Mouse (Mus musculus): ENCODE measurements around the gene Zfp653.
"Not testable (repeated sequence)": the region's sequence is repeated elsewhere in the genome, so short reads cannot be mapped to it uniquely, and the experiment has no call there.

Gene Zfp653

DNA sequence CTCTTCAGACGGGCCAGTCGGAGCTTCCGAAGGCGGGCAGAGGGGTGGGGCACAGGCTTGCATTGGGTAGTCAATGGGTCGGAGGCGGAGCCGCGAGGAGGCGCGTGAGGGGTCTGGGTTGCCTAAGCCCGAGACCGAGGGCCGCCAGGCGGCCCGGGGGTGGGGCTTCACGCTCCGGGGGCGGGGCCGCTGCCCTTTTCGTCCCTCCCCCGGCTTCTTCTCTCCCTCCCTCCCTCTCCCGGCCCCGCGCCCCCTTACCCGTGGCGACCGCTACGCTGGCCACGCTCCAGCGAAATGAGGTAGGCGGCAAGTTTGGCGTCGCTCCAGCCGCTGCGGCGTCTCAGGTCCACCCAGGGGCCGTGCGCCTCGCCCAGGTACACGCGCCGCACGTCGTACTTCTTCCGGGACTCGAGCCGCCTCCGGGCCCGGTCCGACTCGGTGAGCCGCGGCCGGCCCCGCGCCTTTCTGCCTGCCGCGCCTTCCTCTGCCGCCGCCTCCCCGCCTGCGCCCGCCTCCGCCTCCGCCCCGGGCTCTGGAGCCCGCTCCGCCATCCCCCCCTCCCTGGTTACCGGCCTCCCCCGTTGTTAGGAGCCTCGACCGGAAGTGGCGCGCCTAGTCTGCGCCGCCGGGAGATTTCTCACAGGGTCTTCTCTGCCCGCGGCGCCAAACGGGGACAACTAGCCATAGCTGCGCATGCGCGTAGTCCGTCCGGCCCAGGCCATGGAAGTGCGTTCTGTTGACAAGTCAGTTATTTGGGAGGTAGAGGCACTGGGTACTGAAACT is at the start of gene Zfp653, which contains the start of gene Gm49318:
TSS of gene Zfp653 (minus strand) at position 586 of the 783 bp plus-strand sequence.
TSS of gene Gm49318 (minus strand) at position 469 of the 783 bp plus-strand sequence.
- peak; percentile 99 for DNase-seq (ENCODE audit: low spot score)

DNA sequence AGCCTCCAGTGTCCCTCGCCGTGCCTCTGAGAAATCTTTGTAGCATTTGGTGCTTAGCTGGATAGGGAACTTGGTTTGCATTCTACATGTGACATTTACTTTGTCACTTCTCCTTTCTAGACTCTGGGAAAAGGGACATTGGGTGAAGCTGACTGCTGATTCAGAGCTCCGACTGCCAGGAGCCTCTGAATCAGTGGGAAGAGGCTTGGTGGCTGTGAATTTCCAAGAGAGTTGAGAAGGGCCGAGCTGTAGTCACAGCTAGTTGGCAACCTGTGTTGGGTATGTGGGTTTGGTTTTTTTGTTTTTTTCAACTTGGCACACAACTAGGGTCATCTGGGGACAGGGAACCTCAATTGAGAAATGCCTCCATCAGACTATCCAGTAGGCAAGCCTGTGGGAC is 48.4 kb upstream of the Zfp653 start:
- no peak for DNase-seq (ENCODE audit: low spot score)

DNA sequence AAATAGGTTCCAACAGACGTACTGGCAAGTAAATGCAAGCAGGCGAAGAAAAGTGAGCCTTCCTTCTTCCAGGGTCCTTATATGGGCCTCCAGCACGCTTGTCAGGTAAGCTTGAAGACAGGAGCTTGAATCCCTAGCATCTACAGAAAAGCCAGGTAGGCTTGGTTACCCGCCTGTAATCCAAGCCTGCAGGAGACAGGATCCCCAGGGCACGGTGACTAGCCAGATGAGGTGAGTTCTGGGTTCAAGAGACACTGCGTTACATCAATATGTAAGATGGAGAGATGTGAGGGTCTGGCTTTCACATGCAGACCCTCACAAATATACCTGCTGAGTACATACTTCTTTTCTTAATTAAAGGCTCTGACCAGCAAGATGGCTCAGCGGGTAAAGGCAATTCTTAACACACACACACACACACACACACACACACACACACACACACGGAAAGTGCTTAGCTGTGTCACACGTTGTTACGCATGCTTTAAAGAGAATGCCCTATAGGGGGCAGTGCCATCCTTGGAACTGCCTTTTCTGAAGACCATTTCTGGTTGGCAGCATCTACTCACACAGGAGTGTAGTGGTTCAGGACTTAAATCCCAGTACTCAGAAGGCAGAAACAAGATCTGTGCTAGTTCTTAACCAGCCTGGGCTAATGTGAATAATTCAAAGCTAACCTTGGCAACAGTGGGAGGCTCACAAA is 46.7 kb upstream of the Zfp653 start:
- peak; percentile 80 for DNase-seq (ENCODE audit: low spot score)

DNA sequence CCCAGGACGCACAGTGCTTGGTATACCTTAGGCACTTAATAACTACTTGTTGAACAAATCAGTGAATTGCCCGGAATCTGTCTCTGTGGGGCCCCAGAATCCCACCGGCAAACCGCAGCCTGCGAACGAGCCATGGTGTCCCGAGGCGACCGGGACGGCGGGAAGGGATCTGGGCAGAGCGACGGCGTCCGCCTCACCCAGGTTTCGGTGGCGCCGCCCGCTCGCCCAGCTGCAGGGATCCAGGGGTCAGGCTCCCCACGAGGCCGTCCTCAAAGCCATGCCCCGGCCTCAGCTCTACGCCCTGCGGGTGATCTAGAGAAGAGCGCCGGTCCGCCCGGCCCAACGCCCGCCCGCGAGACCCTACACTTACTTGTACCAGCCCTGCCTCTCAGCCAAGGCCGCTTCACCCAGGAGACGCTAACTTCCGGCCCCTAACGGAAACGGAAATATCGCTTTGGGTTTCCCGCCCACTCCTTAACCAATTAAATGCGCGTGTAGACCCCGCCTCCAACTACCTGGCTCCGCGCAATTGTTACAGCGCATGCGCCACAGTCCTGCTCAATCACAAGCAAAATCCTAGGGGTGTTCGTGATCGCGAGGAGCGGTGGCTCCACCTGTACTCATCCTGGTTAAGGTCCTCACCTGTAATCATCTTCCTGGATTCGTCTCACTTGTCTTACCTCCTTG is 45.7 kb upstream of the Zfp653 start, which contains the start of gene Elof1:
TSS of gene Elof1 (minus strand) at position 433 of the 687 bp plus-strand sequence.
- DNase-seq (ENCODE audit: low spot score): peak; percentile 99

DNA sequence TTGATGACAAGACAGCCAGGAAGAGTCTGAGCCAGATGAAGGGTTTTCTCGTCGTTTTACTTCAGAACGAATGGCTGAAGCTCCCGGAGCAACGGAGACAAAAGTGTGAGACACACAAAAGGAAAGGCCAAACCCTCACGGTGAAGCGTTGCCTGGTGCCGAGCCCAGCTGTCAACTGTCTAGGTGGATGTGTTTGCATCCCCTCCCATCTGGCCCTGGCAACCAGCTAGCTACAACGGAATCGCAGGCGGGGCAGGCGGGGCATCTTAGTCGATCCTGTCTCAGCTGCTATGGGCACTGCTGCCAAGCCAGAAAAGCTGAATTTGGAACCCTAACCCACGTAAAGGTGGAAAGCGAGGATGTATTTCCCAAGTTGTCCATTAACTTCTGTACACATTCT is 44.9 kb upstream of the Zfp653 start:
- no peak for DNase-seq (ENCODE audit: low spot score)

DNA sequence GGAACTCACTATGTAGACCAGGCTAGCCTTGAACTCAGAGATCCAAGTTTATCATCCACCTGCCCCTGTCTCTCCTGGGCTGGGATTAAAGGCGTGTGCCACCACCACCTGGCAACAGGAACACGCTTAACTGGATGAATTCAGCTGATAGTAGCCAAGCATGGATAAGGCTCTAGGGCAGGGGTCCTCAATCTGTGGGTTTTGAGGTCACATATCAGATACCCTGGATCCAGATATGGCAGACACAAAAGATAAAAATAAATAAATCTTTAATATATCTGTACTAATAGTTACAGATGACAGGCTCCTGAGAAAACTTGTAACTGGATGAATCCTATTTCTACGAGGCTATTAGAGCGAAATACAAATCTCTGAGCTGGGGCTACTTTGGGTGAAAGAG is 44.5 kb upstream of the Zfp653 start:
- DNase-seq (ENCODE audit: low spot score): no peak

DNA sequence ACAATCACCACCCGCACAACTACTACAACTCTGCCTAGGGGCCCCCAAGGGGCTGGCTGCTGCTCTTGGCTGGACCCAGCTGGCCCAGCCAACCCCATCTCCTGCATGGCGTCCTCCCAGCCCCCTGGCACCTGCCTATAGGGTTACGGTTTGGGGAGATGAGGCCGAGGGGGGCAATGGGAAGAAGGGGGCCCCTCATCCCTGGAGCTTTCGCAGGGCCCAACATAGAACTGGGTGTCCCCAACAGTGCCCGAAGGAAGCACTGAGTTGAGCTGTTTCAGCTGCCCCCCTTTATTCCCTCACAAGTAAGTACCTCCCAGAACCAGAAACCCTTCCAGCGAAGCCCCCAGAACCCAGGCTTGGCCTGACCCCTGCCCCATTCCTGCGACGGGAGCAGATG is 37.0 kb upstream of the Zfp653 start:
- DNase-seq (ENCODE audit: low spot score): no peak

DNA sequence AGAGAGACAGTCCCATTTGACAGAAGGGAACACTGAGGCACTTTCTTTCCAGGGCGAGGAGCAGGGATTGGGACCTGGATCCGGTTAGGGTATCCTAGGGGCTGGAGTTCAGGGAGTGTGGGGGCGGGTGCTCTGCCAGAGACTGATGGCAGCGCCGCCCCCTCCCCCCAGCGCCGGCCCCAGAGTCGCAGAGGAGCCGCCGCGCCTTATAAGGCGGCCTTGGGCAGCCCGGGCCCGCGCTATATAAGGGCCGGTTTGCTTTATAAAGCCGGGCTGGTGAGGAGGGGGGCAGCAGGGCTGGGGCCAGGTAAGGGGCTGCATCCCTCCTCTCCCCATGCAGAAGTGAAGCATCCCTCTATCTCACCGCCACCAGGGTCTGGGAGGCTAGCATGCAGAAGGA is 28.7 kb upstream of the Zfp653 start:
- DNase-seq (ENCODE audit: low spot score): no peak

DNA sequence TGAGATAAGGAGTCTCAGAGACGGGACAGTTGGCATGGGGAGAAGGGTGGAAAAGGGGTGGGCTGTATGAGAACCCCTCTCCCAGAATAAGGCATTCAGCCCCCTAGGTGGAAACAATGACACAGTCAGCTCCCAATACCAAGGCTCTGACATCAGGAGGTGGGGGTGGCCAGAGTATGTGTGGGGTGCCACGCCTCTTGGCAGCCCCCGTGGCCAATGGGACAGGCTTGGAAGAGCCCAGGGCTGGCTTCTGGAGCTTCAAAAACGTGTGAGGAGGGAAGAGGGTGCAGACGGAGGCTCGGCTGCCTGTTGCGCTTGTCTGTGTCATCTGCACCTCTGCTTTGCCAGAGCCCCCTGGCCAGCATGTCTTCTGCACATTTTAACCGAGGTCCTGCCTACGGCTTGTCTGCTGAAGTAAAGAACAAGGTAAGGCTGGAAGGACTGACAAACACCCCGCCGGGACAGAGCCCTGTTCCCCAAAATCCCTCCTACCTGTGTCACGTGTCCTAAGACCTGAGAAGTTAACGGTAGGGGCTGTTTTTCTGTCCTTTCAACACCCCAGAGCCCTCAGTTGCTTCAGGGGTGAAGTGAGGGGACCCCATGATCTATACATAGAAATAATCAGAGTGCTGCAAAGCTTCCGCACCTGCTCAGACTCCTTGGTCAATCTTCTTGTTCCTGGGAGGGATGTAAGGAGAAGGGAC is 28.0 kb upstream of the Zfp653 start, which contains the start of gene Cnn1:
TSS of gene Cnn1 (plus strand) at position 224 of the 704 bp plus-strand sequence.
- DNase-seq (ENCODE audit: low spot score): no peak

DNA sequence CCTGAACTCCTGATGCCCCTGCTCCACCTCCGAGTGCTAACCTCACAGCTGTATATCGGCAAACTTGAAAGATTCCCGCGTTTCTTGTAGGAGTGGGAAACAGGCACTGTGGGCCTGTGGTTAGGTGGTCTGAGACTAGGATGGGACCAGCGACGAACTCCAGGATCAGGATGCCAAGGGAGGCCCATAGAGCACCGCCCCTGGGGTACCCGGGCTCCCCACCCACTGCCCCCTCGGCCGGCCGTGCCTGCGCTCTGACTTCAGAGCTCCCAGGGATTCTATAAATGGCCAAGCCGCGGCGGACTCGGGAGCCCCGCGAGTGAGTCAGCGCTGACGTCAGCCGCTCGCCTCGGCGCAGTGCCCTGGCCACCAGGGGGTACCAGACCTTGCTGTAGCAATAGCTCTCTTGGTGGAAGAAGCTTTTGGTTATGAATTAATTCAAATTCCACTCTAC is 24.7 kb upstream of the Zfp653 start:
- DNase-seq (ENCODE audit: low spot score): peak; percentile 79

DNA sequence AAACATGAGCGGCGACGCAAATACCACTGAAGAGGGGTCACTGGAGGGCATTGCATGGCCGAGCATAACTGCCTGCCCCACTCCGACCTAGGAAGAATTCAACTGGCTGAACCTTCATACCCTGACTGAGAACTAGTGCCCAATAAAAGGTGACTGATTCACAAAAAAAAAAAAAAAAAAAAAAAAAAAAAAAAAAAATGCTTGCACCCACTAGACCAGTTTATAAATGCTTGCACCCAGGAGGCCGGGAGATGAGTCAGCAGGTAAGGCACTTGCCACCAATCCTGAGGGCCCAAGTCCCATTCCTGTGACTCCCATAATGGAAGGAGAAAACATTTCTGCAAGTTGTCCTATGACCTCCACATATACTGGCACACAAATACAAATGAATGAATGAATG is 21.6 kb upstream of the Zfp653 start:
- no peak for DNase-seq (ENCODE audit: low spot score)

DNA sequence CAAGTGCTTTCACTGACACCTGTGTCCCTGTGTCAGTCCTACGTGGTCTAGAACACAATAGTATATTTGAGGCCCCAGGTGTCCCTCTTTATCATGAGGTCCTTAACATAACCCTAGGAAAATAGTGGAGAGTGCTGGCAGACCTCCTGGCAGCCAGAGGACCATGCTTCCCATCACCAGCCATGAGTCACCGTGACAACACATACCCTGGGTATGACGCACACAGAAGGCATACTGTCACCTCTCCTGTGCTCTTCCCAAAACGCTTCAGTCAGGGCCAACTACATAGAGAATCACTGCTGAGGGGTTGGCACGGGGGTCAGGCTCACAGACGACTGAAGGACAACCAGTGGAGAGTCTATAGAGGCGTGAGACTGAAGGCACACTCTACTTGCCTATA is 18.8 kb upstream of the Zfp653 start:
- no peak for DNase-seq (ENCODE audit: low spot score)

DNA sequence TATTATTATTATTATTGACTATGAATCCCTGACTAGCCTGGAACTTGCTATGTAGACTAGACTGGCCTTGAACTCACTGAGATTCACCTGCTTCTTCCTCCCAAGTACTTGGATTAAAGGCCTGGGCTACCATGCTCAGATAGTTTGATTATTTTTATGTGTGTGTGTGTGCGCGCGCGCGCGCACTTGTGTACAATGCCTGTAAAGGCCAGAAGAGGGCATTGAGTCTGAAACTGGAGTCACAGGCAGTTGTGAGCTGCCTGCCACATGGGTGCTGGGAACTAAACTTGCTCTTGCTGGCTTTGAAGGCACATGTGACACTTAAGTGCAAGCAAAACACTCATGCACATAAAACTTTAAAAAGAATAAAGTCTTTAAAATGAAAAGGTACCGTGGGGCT is 18.1 kb upstream of the Zfp653 start:
- DNase-seq (ENCODE audit: low spot score): no peak

DNA sequence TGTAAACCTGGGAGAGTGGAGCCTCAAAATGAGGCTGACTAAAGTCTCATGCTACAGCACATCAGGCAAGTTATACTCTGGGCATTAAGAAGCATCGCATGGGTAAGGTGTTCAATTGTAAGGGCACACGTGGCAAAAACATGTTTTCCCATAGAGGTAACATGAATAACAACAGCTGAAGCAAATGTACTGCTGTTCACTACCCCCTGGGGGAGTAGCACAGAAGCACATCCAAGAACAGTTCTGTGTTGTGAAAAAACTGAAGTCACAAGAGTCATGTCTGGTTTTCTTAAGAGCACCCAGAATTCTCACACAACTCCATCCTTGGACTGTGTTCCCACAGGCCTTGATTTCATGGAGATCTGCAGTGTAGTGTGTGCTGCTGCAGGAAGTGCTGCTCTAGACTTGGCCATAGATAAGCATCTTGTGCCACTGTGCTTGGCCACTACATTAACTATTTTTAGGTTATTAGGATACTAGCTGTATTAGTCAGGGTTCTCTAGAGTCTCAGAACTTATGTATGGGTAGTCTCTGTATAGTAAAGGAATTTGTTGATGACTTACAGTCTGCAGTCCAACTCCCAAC is 15.9 kb upstream of the Zfp653 start:
- DNase-seq (ENCODE audit: low spot score): no peak

DNA sequence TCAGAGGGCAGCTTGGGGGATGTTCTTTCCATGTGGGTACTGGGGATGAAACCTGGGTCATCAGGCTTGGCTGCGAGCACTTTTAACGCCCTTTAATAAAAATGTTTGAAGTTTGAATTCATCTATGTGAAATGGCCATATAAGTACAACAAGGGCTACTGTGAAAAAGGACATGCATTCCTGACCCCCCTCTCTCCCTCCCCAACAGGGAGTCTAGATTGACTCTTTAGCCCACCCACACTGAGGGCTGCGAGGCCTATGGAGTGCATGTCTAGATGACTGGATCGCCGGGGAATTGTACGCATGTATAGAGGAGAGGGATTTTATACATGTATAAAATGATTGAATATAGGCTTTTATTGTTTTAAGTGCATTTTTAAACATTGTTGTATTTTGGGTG is 14.8 kb upstream of the Zfp653 start:
- no peak for DNase-seq (ENCODE audit: low spot score)

DNA sequence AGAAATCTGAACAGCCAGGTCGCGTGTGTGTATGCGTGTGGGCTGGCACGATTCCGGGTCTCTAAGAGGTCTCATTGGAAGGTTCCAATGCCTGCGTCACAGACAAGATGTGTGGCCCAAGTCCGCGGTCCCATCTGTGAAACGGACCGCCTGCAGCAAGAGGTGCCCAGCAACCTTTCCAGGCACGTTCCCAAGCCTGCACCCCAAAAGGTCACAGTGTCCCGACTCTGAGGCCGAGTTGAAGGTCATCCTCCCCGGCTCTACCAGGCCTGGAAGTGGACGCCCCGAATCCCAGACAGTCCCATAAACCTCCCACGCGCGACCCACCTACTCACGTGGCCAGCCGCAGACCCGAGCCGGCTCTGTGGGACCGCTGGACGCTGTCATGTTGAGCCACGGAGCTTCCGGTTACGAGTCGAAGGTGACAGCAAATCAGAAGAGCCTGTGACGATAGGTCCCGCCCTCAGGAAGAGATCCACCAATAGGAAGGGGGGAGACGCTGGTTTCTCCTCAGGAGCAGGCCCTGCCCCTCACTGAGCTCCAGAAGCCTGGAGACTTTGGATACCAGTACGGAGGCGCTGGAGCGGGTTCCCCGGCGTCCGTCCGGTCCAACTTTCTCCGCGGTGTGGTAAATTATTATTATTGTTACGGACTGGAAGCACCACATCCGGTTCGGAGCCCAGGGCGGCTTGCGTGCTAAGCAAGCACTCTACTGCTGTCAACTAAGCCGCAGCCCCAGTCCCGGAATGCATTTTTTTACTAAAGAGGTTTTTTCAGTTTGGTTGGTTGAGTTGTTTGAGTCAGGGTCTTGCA is 14.1 kb upstream of the Zfp653 start, which contains the start of gene Ecsit:
TSS of gene Ecsit (minus strand) at position 417 of the 813 bp plus-strand sequence.
- peak; percentile 98 for DNase-seq (ENCODE audit: low spot score)

DNA sequence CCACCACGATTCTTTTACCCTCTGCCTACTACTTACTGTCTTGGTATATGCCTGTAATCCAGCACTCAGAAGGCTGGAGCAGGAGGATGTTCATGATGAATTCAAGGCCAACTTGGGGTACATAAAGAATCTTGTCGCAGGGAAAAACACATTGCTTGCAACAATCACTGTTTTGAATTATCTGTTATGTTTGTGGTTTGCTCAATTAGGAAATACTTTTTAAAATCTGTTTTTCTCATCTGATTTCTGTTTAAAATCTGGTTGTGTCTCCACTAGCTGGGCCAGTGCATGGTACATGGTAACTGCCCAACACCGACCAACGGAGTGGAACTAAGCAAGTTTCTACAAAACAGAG is 13.5 kb upstream of the Zfp653 start:
- DNase-seq (ENCODE audit: low spot score): no peak

DNA sequence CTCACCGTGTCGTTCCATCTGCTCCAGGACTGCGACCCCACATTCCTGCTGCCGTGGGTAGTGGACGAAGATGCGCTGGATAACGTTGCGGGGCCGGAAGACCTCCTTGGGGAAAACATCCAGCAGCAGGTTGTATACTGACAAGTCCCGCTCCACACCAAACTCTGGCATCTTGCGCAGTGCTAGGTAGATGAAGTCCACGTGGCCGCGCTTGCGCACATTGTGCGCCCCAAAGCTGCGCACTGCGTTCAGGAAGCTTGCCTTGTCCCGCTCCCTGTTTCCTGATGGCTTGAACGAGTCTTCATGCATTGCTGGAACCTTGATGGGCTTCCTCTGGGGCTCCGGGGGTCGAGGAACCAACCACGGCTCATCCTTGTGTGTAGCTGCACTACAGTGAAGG is 5.0 kb upstream of the Zfp653 start:
- no peak for DNase-seq (ENCODE audit: low spot score)

DNA sequence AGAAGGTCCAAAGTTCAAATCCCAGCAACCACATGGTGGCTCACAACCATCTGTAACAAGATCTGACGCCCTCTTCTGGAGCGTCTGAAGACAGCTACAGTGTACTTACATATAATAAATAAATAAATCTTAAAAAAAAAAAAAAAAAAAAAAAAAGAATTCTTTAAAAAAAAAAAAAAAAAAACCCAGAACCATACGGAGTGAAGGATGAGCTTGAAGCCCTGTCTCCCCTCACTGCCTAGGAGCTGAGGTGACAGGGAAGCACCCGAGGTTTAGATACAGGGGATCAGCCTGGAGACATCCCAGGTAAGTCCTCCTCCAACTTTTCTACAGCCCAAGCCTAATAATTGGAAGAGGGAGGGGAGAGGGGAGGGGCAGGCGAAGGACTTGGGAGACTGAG is 4.6 kb upstream of the Zfp653 start:
- not testable (repeated sequence) for DNase-seq (ENCODE audit: low spot score)

DNA sequence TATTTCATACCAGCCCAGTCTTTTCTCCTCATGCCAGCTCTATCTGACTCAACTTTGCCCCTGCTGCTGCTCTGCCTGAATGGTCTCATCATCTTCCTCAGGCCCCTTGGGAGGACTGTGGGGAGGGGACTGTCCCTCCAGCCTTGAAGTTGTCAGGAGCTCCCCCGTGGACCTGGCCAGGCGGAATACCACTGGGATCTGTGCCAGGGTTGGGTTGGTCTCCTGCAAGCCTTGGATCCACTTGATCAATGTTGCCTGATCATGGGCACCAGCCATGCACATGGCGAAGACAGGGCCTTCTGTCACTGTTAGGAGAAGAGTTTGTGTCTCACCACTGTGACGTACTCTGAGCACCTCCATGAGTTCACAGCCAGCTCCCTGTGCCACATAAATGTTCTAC is 1.1 kb upstream of the Zfp653 start:
- DNase-seq (ENCODE audit: low spot score): no peak

All from retina, embryonic 14.5 days (tissue).